ENCODE assay signal across 9 mouse cellular contexts in the genomic region with DNA sequence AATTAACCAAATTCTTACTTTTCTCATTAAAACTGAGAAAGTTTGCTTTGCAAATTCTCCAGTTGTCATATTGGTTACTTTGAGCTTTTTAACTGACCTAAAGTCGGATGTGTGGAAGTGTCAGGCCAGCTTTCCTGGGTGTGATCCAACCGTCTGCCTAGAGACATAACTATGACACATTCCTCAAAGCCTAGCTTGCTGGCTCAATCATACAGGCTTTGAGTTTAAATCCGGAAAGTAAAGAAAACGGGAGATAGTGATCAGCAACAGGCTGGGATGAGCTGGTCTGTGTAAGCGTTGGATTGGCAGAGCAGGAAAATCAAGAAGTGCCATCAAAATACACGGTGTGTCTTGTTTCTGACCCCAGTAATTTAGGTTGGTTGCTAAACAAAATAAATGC.
DNase-seq lines count a peak whose midpoint lies in the region; ATAC-seq lines count a peak whose summit lies in the region.
"Had no signal": no experiment of that assay in that cellular context is flagged by ENCODE, and none has a peak within 500 bp of the region (broad histone marks: within the 10 kb centered on the region; RNA-seq: fewer than 3 reads in every experiment).

No protein-coding gene starts in this region.

- H3K27me3 ChIP-seq in midbrain, embryonic 10.5 days (ENCODE audit: low read depth, poor library complexity, severe bottlenecking): no peaks in the 10 kb centered on the region
- H3K27me3 ChIP-seq in midbrain, embryonic 16.5 days (ENCODE audit: control insufficient read depth, insufficient read depth, low read depth, low read length): no peaks in the 10 kb centered on the region
- no peaks in the 10 kb centered on the region for H3K27me3 ChIP-seq in stomach, embryonic 16.5 days (ENCODE audit: control insufficient read depth, insufficient read depth, low read length)

- H3K36me3 ChIP-seq in midbrain, embryonic 10.5 days: no peaks in the 10 kb centered on the region
- H3K36me3 ChIP-seq in midbrain, embryonic 16.5 days (ENCODE audit: control insufficient read depth, insufficient read depth, low read length): no peaks in the 10 kb centered on the region
- no peaks in the 10 kb centered on the region for H3K36me3 ChIP-seq in stomach, embryonic 16.5 days (ENCODE audit: control insufficient read depth, insufficient read depth, low read length)

- H3K27ac ChIP-seq in midbrain, embryonic 10.5 days (replicated peaks): peak overlapping the region; percentile 4; the same call in 1 of the 2 replicates
- no peak overlapping the region for H3K27ac ChIP-seq in midbrain, embryonic 16.5 days (ENCODE audit: low read length)
- H3K27ac ChIP-seq in stomach, embryonic 16.5 days (ENCODE audit: low read length): no peak overlapping the region

- DNase-seq in midbrain, embryonic 10.5 days (ENCODE audit: low spot score): no peak
- peak; percentile 62 for DNase-seq in gonadal fat pad, adult 2 months (ENCODE audit: low read depth)
- peak; percentile 16 for DNase-seq in kidney, adult 9 months
- no peak for DNase-seq in spleen, postnatal 14 days (ENCODE audit: low spot score in 2 of 2)
- DNase-seq in ovary, adult 18-20 months (ENCODE audit: low spot score): no peak
- DNase-seq in cerebellum, adult 9-11 months: no peak
- DNase-seq: left cerebral cortex, postnatal 4 days had no signal

- no peaks in the 10 kb centered on the region for H3K9me3 ChIP-seq in midbrain, embryonic 10.5 days (replicated peaks)
- 0 out of 2 replicates have a peak, but pooled peaks cover 3% of the 10 kb centered on the region for H3K9me3 ChIP-seq in midbrain, embryonic 16.5 days (replicated peaks; ENCODE audit: control insufficient read depth, low read length, poor library complexity, severe bottlenecking)
- no peaks in the 10 kb centered on the region for H3K9me3 ChIP-seq in stomach, embryonic 16.5 days (replicated peaks; ENCODE audit: control insufficient read depth, low read length)

- H3K9ac ChIP-seq in midbrain, embryonic 16.5 days (ENCODE audit: low read depth, low read length): no peak overlapping the region
- H3K9ac ChIP-seq in stomach, embryonic 16.5 days (ENCODE audit: low read length): no peak overlapping the region

- no peak overlapping the region for H3K4me3 ChIP-seq in midbrain, embryonic 10.5 days
- H3K4me3 ChIP-seq in midbrain, embryonic 16.5 days (ENCODE audit: low read depth, low read length): no peak overlapping the region
- H3K4me3 ChIP-seq in stomach, embryonic 16.5 days (replicated peaks; ENCODE audit: low read length): no peak overlapping the region

- H3K4me2 ChIP-seq in midbrain, embryonic 16.5 days (ENCODE audit: low read length): no peak overlapping the region
- peak overlapping the region; percentile 42; the same call in 1 of the 2 replicates for H3K4me2 ChIP-seq in stomach, embryonic 16.5 days (ENCODE audit: low read depth, low read length)

- no peak for ATAC-seq in midbrain, embryonic 16.5 days
- ATAC-seq in stomach, embryonic 16.5 days (ENCODE audit: insufficient read depth, low FRiP score): no peak

- WGBS in midbrain, embryonic 10.5 days: 61% methylated on average over 6 of the region's 6 CpGs
- WGBS in midbrain, embryonic 16.5 days: 65% methylated on average over 6 of the region's 6 CpGs
- WGBS in stomach, embryonic 16.5 days: 21% methylated on average over 6 of the region's 6 CpGs

- no peaks in the 10 kb centered on the region for H3K4me1 ChIP-seq in midbrain, embryonic 10.5 days
- H3K4me1 ChIP-seq in midbrain, embryonic 16.5 days (ENCODE audit: control insufficient read depth, insufficient read depth, low read length): no peaks in the 10 kb centered on the region
- no peaks in the 10 kb centered on the region for H3K4me1 ChIP-seq in stomach, embryonic 16.5 days (ENCODE audit: control insufficient read depth, insufficient read depth, low read length)

Comparison
In these comparisons a context has a peak if more than half of its experiments do, and no peak if none do; other contexts are left out.
1. DNase-seq: peak in gonadal fat pad, adult 2 months (single experiment) and kidney, adult 9 months (single experiment); none in midbrain, embryonic 10.5 days (single experiment), spleen, postnatal 14 days (0 of 2), ovary, adult 18-20 months (single experiment) and cerebellum, adult 9-11 months (single experiment).